Mouse (Mus musculus) ES-E14 (cell line): ENCODE data around the gene Ism2.

ENCODE experiments used
- CHD2 ChIP-seq: IDR thresholded peaks from 2 replicates; pipeline ENCODE4 v1.6.1; 2014; ENCODE audit warnings: mild to moderate bottlenecking, low read depth, low read length, inconsistent platforms
- HCFC1 ChIP-seq: IDR thresholded peaks from 2 replicates; pipeline ENCODE4 v1.6.1; 2012; ENCODE audit warnings: low read length, inconsistent platforms, borderline replicate concordance; ENCODE audit not compliant: insufficient read depth

- TF ChIP-seq CHD2 (no peak), HCFC1 (no peak)
Observed at GRCm38 (mm10) chr12:87333794-87334193, 34.3 kb upstream of the Ism2 start.
